Mouse (Mus musculus) midbrain, postnatal 0 days (tissue): Measurements from ENCODE around the gene Gm17334. TPM values are rescaled to one million over a fixed set of nuclear protein-coding genes. Genes with fewer than 3 reads are reported as not detected.

ENCODE experiments used
- ATAC-seq: fragments of 200-750 bp; cut with Nextera tagmentation; 2 replicates; pipeline ENCODE4 v1.8.0; 2017; ENCODE audit warnings: moderate number of reproducible peaks, mild to moderate bottlenecking, moderate TSS enrichment, moderate library complexity; ENCODE audit not compliant: low FRiP score
- DNase-seq: peaks from one replicate; pipeline ENCODE4 v3.0.0-alpha.2; 2015; ENCODE audit warnings: low spot score
- H3K27ac ChIP-seq: fragments of 300-500 bp; sonication (generic); 2 replicates; pipeline ENCODE4 v1.5.1; 2014; ENCODE audit warnings: low read depth, mild to moderate bottlenecking, low read length, mixed read lengths
- H3K27me3 ChIP-seq: fragments of 300-500 bp; sonication (generic); 2 replicates; pipeline ENCODE4 v1.6.1; 2014; ENCODE audit warnings: low read length, control low read depth, mixed read lengths; ENCODE audit not compliant: insufficient read depth
- H3K36me3 ChIP-seq: fragments of 300-500 bp; sonication (generic); 2 replicates; pipeline ENCODE4 v1.6.1; 2014; ENCODE audit warnings: low read length, control low read depth, mixed read lengths; ENCODE audit not compliant: insufficient read depth
- H3K4me1 ChIP-seq: fragments of 300-500 bp; sonication (generic); 2 replicates; pipeline ENCODE4 v1.6.1; 2014; ENCODE audit warnings: mild to moderate bottlenecking, control low read depth, antibody characterized with exemption, low read length, mixed read lengths; ENCODE audit not compliant: insufficient read depth
- H3K4me2 ChIP-seq: fragments of 300-500 bp; sonication (generic); 2 replicates; pipeline ENCODE4 v1.6.1; 2014; ENCODE audit warnings: low read depth, mild to moderate bottlenecking, low read length, mixed read lengths; ENCODE audit not compliant: poor library complexity, severe bottlenecking
- H3K4me3 ChIP-seq: fragments of 300-500 bp; sonication (generic); 2 replicates; pipeline ENCODE4 v1.5.1; 2014; ENCODE audit warnings: low read depth, mild to moderate bottlenecking, low read length, moderate library complexity
- H3K9ac ChIP-seq: fragments of 300-500 bp; sonication (generic); replicated peaks from 2 replicates; pipeline ENCODE4 v1.6.1; 2014; ENCODE audit warnings: mild to moderate bottlenecking, low read length, moderate library complexity, mixed read lengths; ENCODE audit not compliant: poor library complexity, severe bottlenecking
- H3K9me3 ChIP-seq: fragments of 300-500 bp; sonication (generic); 2 replicates; pipeline ENCODE4 v1.6.1; 2016; ENCODE audit warnings: low read length, control low read depth
- CTCF ChIP-seq: IDR thresholded peaks from 2 replicates; pipeline ENCODE4 v1.5.1; 2016; ENCODE audit warnings: antibody characterized with exemption, mild to moderate bottlenecking
- WGBS: fragments of 180-500 bp; shearing (Covaris S2); extraction: QIAGEN DNeasy Blood & Tissue Kit; methylation state at CpG from one replicate; pipeline ENCODE4 v1.1.7; 2014; 5-methylcytosine and 5-hydroxymethylcytosine counted together
- polyA plus RNA-seq: library from polyadenylated mRNA; unstranded; fragments of >200 nt; fragmentation: Nextera tagmentation; extraction: Ambion mirVana; gene quantifications from 2 replicates; pipeline ENCODE4 v1.2.1, GENCODE M21; 2015
- total RNA-seq: library from RNA; depleted of rRNA; stranded (reverse); fragments of >200 nt; gene quantifications from 2 replicates; pipeline ENCODE4 v1.2.3, GENCODE M21; 2014; rRNA removed

The Gm17334 gene
- total RNA-seq (0.57 TPM in 1 of 2 replicates, not detected in the other), polyA plus RNA-seq (not detected in 2 replicates)

DNA sequence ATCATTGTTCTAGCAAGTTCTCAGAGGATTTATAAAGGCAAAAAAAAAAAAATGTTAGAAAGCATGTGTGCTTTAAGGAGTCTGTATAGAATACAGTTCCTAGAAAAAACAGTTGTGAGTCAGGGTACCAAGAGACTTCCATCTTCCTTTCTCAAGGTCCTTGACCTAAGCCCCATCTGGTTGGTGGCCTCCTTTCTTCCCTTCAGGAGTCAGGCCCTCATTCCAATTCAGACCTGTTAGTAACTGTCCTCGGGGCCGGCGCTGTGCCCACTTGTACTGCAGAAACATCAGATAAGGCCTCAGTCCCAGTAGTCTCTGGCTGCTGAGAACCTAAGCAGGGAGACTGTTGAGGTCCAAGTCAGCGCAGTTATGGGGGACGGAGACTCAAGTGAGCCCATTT is at the start of gene Gm17334:
TSS of gene Gm17334 (minus strand) at position 101 of the 400 bp plus-strand sequence.
- no peak for ATAC-seq
- WGBS: 92% methylated on average over 5 of the region's 5 CpGs
- Histone ChIP-seq H3K27me3 (0 out of 2 replicates have a peak, but pooled peaks cover 6% of the 10 kb centered on the region), H3K4me1 (peaks cover 5% of the 10 kb centered on the region; the same call in 1 of the 2 replicates), H3K36me3 (no peaks in the 10 kb centered on the region), H3K27ac (no peak within 1 kb of the TSS), H3K9me3 (no peaks in the 10 kb centered on the region), H3K4me2 (no peak within 1 kb of the TSS), H3K4me3 (no peak within 1 kb of the TSS), H3K9ac (no peak within 1 kb of the TSS)
- TF ChIP-seq CTCF: no peak
- DNase-seq: no peak

- no peak for TF ChIP-seq CTCF
- no peak overlapping the region for H3K4me2 ChIP-seq
- H3K27ac ChIP-seq: no peak overlapping the region
- H3K4me1 ChIP-seq: no peaks in the 10 kb centered on the region
- H3K9me3 ChIP-seq: no peaks in the 10 kb centered on the region
- no peak for ATAC-seq
- DNase-seq: no peak
- H3K36me3 ChIP-seq: no peaks in the 10 kb centered on the region
- H3K27me3 ChIP-seq: no peaks in the 10 kb centered on the region
- no peak overlapping the region for H3K9ac ChIP-seq
- WGBS: 93% methylated on average over 3 of the region's 3 CpGs
- H3K4me3 ChIP-seq: no peak overlapping the region
Measured at GRCm38 (mm10) chr11:53821945-53822338, 49.0 kb upstream of the Gm17334 start.

DNA sequence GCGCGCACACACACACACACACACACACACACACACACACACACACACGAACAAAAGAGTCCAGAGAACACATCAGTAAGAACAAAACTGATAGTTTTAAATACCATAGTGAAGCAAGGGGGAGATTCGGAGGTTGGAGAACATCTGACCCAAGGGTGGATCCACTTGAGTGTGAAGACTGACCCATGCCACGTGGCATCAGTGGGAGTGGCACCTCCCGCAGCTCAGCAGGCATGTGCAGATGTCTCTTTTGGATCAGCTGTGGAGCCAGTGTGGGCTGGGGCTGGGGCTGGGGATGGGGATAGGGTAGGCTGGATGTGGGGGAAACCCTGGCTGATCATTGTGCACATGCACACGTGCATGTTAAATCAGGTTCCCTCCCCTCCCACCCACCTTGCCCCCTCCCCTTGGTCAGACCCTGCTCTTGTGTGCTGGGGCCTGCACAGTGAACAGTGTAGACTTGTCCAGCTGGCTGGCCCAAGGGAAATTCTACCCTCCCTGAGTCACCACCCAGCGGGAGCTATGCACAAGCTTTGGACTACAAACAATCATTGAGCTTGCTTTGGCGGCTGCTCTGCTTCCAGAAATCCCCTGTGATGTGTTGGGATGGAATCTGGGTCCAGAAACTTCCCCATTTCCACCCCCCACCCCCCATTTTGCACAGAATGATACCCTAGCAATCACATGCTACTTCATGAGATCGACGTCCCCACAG is 48.4 kb upstream of the Gm17334 start:
- no peak overlapping the region for H3K4me3 ChIP-seq
- 83% methylated on average over 11 of the region's 11 CpGs for WGBS
- H3K9me3 ChIP-seq: no peaks in the 10 kb centered on the region
- TF ChIP-seq CTCF: no peak
- H3K9ac ChIP-seq: no peak overlapping the region
- ATAC-seq (no peak), DNase-seq (no peak)
- H3K27ac ChIP-seq: no peak overlapping the region
- no peaks in the 10 kb centered on the region for H3K4me1 ChIP-seq
- no peaks in the 10 kb centered on the region for H3K36me3 ChIP-seq
- no peaks in the 10 kb centered on the region for H3K27me3 ChIP-seq
- no peak overlapping the region for H3K4me2 ChIP-seq

DNA sequence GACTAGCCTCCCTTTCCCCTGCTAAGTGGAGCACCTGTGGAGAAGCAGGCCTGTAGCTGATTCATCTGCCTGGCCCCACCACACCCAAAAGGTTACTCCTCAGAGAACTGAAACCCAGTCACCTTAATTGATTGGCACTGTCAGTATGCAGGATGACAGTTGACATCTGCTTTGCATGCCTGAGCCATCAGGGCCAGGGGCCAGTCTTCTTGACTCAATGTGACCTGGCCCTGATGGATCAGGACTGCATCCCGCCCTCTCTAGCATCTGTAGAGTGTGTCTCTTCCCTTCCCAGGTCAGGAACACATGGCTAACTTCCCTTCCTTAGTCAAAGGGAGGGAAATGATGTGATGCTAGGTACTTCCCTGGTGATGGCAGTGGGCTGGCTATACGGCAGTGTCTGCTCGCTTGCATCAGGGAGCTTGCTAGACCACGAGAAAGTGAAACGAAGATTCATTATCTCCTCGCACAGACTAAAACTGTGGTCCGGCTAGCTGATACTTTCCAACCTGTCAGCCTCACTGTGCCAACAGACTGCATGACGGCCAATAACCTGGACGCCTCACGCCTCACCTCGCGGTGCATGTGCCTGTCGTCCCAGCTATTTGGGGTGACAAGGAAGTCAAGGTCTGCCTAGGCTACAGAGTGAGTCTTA is 47.7 kb upstream of the Gm17334 start:
- Histone ChIP-seq H3K36me3 (no peaks in the 10 kb centered on the region), H3K4me1 (no peaks in the 10 kb centered on the region), H3K27me3 (no peaks in the 10 kb centered on the region), H3K27ac (no peak overlapping the region), H3K4me2 (no peak overlapping the region), H3K9ac (no peak overlapping the region), H3K9me3 (no peaks in the 10 kb centered on the region), H3K4me3 (no peak overlapping the region)
- DNase-seq (no peak), ATAC-seq (no peak)
- 90% methylated on average over 13 of the region's 13 CpGs for WGBS
- TF ChIP-seq CTCF: no peak

- Histone ChIP-seq H3K27ac (no peak overlapping the region), H3K36me3 (no peaks in the 10 kb centered on the region), H3K4me1 (no peaks in the 10 kb centered on the region), H3K27me3 (no peaks in the 10 kb centered on the region), H3K4me3 (no peak overlapping the region), H3K9ac (no peak overlapping the region), H3K9me3 (no peaks in the 10 kb centered on the region), H3K4me2 (no peak overlapping the region)
- DNase-seq (no peak), ATAC-seq (no peak)
- no peak for TF ChIP-seq CTCF
- 92% methylated on average over 6 of the region's 6 CpGs for WGBS
Measured at GRCm38 (mm10) chr11:53819511-53819910, 46.5 kb upstream of the Gm17334 start.

- no peak overlapping the region for H3K9ac ChIP-seq
- no peaks in the 10 kb centered on the region for H3K27me3 ChIP-seq
- no peak overlapping the region for H3K4me2 ChIP-seq
- TF ChIP-seq CTCF: no peak
- no peak overlapping the region for H3K27ac ChIP-seq
- 54% methylated on average over 5 of the region's 6 CpGs for WGBS
- no peak for DNase-seq
- H3K36me3 ChIP-seq: no peaks in the 10 kb centered on the region
- H3K9me3 ChIP-seq: no peaks in the 10 kb centered on the region
- no peak for ATAC-seq
- no peaks in the 10 kb centered on the region for H3K4me1 ChIP-seq
- no peak overlapping the region for H3K4me3 ChIP-seq
Measured at GRCm38 (mm10) chr11:53818794-53819193, 45.8 kb upstream of the Gm17334 start.
